ENCODE assay signal across 8 mouse cellular contexts in the genomic region with DNA sequence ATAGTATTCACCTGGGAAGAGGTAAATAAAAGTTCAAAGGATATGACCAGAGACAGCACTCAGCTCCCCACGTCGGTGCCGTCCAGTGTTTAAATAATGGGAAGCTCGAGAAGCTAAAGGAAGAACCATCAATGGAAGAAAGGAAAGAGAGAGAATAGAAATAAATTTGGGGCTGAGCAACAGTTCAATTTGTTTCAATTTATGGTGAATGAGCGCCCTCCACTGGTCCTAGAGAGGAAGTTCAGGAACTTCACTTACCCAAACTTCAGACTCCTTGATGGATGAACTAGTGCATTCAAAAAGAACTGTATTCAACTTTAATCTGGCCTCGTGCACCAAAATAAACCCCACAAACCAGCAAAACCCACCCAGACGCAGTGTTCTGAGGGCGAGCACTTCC.
A peak's percentile ranks its signal among the peaks of the same experiment; 100 is the strongest.
DNase-seq lines count a peak whose midpoint lies in the region; ATAC-seq and TF ChIP-seq lines count a peak whose summit lies in the region.

No protein-coding gene starts in this region.

- peak; percentile 15 for DNase-seq in CD4-positive, CD25-positive, alpha-beta regulatory T cell, adult 2 months (ENCODE audit: low read depth, low spot score)
- peak; percentile 19 for DNase-seq in kidney, adult 2 months
- DNase-seq in kidney, adult 8-10 months = no peak
- peak; percentile 42 for DNase-seq in NIH3T3 (ENCODE audit: low read depth)
- peak; percentile 12 to 45 for DNase-seq in heart, postnatal 14 days
- DNase-seq in neural tube, embryonic 11.5 days (ENCODE audit: low spot score) = peak; percentile 19
- DNase-seq in spleen, adult 12 weeks (ENCODE audit: low spot score) = no peak

- no peak for TF ChIP-seq CTCF in kidney, adult 2 months (conservative IDR thresholded peaks at IDR 0.05; ENCODE audit: insufficient read depth, insufficient read length, low read depth, low read length)

- no peaks in the 10 kb centered on the region for H3K4me1 ChIP-seq in kidney, adult 2 months (ENCODE audit: control insufficient read depth, insufficient read depth, low read length)
- H3K4me1 ChIP-seq in neural tube, embryonic 11.5 days (ENCODE audit: control insufficient read depth, insufficient read depth, low read length) = no peaks in the 10 kb centered on the region

- H3K9me3 ChIP-seq in neural tube, embryonic 11.5 days (ENCODE audit: control insufficient read depth, low read length) = no peaks in the 10 kb centered on the region

- H3K4me2 ChIP-seq in neural tube, embryonic 11.5 days (ENCODE audit: low read depth) = no peak overlapping the region

- no peak overlapping the region for H3K4me3 ChIP-seq in kidney, adult 2 months (ENCODE audit: insufficient read depth, low read depth, low read length)
- H3K4me3 ChIP-seq in neural tube, embryonic 11.5 days (ENCODE audit: low read depth, low read length) = no peak overlapping the region

- 13% methylated on average over 8 of the region's 8 CpGs for WGBS in kidney, adult 2 months
- WGBS in neural tube, embryonic 11.5 days = 13% methylated on average over 8 of the region's 8 CpGs

- H3K27ac ChIP-seq in kidney, adult 2 months (ENCODE audit: insufficient read depth, low read depth, low read length) = no peak overlapping the region
- H3K27ac ChIP-seq in neural tube, embryonic 11.5 days (ENCODE audit: low read depth, low read length) = no peak overlapping the region

- no peak for ATAC-seq in CD4-positive, CD25-positive, alpha-beta regulatory T cell, adult 4 months
- no peak for ATAC-seq in neural tube, embryonic 11.5 days (ENCODE audit: insufficient read depth, low FRiP score, low TSS enrichment)

- TF ChIP-seq POLR2A in kidney, adult 2 months (IDR thresholded peaks at IDR 0.05; ENCODE audit: low read depth, low read length) = no peak

- no peaks in the 10 kb centered on the region for H3K36me3 ChIP-seq in kidney, adult 2 months (ENCODE audit: control insufficient read depth, insufficient read depth, low read length)
- H3K36me3 ChIP-seq in neural tube, embryonic 11.5 days (ENCODE audit: control insufficient read depth, insufficient read depth, low read length) = no peaks in the 10 kb centered on the region

- H3K27me3 ChIP-seq in kidney, adult 2 months (replicated peaks; ENCODE audit: control insufficient read depth, insufficient read depth, low read length) = no peaks in the 10 kb centered on the region
- no peaks in the 10 kb centered on the region for H3K27me3 ChIP-seq in neural tube, embryonic 11.5 days (ENCODE audit: control insufficient read depth, insufficient read depth, low read length)

- intact Hi-C loops in heart, postnatal 14 days (cut with DNase I) = loop anchor here (10.0 kb wide), 2 partner anchors 1371 to 1921 kb away; no protein-coding TSS in a partner anchor

- H3K9ac ChIP-seq in neural tube, embryonic 11.5 days (ENCODE audit: low read length) = no peak overlapping the region

Comparison
In these comparisons a context has a peak if more than half of its experiments do, and no peak if none do; other contexts are left out.
1. DNase-seq: peak in CD4-positive, CD25-positive, alpha-beta regulatory T cell, adult 2 months (single experiment), kidney, adult 2 months (single experiment), NIH3T3 (single experiment), heart, postnatal 14 days (2 of 2) and neural tube, embryonic 11.5 days (single experiment); none in kidney, adult 8-10 months (0 of 2) and spleen, adult 12 weeks (single experiment).